Mouse (Mus musculus) lung, embryonic 14.5 days (tissue): ENCODE results near the gene Tango6. TPM values are rescaled to one million over a fixed set of nuclear protein-coding genes. Genes with fewer than 3 reads are reported as not detected.
A peak's percentile ranks its signal among the peaks of the same experiment; 100 is the strongest.

Source experiments
- ATAC-seq: fragments of 200-750 bp; cut with Nextera tagmentation; 2 replicates; pipeline ENCODE4 v1.8.0; 2017; ENCODE audit warnings: mild to moderate bottlenecking, moderate TSS enrichment, moderate library complexity; ENCODE audit not compliant: insufficient read depth
- DNase-seq: peaks from one replicate; pipeline ENCODE4 v3.0.0-alpha.2; 2015
- H3K27ac ChIP-seq: fragments of 300-500 bp; sonication (generic); 2 replicates; pipeline ENCODE4 v1.5.1; 2014; ENCODE audit warnings: low read depth, mild to moderate bottlenecking, moderate library complexity
- H3K27me3 ChIP-seq: fragments of 300-500 bp; sonication (generic); 2 replicates; pipeline ENCODE4 v1.6.1; 2014; ENCODE audit warnings: low read length, control low read depth; ENCODE audit not compliant: insufficient read depth
- H3K36me3 ChIP-seq: fragments of 300-500 bp; sonication (generic); 2 replicates; pipeline ENCODE4 v1.6.1; 2014; ENCODE audit warnings: control low read depth; ENCODE audit not compliant: insufficient read depth
- H3K4me1 ChIP-seq: fragments of 300-500 bp; sonication (generic); 2 replicates; pipeline ENCODE4 v1.6.1; 2014; ENCODE audit warnings: antibody characterized with exemption, control low read depth; ENCODE audit not compliant: insufficient read depth
- H3K4me2 ChIP-seq: fragments of 300-500 bp; sonication (generic); 2 replicates; pipeline ENCODE4 v1.6.1; 2014; ENCODE audit warnings: mild to moderate bottlenecking
- H3K4me3 ChIP-seq: fragments of 300-500 bp; sonication (generic); 2 replicates; pipeline ENCODE4 v1.5.1; 2014; ENCODE audit warnings: low read depth, low read length
- H3K9ac ChIP-seq: fragments of 300-500 bp; sonication (generic); 2 replicates; pipeline ENCODE4 v1.6.1; 2014
- H3K9me3 ChIP-seq: fragments of 300-500 bp; sonication (generic); 2 replicates; pipeline ENCODE4 v1.6.1; 2016; ENCODE audit warnings: low read depth, low read length, control low read depth
- CTCF ChIP-seq: IDR thresholded peaks from 2 replicates; pipeline ENCODE4 v1.5.1; 2016; ENCODE audit warnings: antibody characterized with exemption, low read depth
- WGBS: fragments of 180-500 bp; shearing (Covaris S2); extraction: QIAGEN DNeasy Blood & Tissue Kit; methylation state at CpG from one replicate; pipeline ENCODE4 v1.1.7; 2014; 5-methylcytosine and 5-hydroxymethylcytosine counted together
- polyA plus RNA-seq: library from polyadenylated mRNA; unstranded; fragments of >200 nt; fragmentation: Nextera tagmentation; extraction: Ambion mirVana; gene quantifications from 2 replicates; pipeline ENCODE4 v1.2.1, GENCODE M21; 2014

The Tango6 gene
- polyA plus RNA-seq, 1 experiment from 2014 or later, result 12.6 TPM

DNA sequence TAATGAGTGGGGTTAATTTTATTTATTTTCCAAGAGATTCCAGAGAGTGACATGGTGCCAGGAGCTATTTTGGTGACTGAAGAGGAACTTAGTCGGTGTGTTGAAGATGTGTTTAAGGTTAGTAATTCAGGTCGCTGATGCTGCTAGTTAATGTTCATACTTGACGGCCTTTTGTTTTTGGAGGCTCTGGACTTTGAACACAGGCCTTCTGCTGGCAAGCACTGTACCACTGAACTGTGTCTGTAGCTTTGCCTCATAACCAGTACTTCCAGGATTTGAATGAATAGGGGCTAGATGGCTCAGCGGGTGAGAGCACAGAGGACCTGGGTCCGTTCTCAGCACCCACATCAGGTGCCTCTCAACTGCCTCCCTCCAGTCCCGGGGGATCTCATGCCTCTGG lies 17.3 kb downstream of the Tango6 start:
- H3K4me2 ChIP-seq, result no peak overlapping the region
- H3K9ac ChIP-seq, result no peak overlapping the region
- peaks cover 55% of the 10 kb centered on the region for H3K36me3 ChIP-seq
- no peak for ATAC-seq
- DNase-seq, result no peak
- 94% methylated on average over 6 of the region's 6 CpGs for WGBS
- no peaks in the 10 kb centered on the region for H3K27me3 ChIP-seq
- no peak overlapping the region for H3K4me3 ChIP-seq
- no peak overlapping the region for H3K27ac ChIP-seq
- H3K4me1 ChIP-seq, result 0 out of 2 replicates have a peak, but pooled peaks cover 5% of the 10 kb centered on the region
- no peaks in the 10 kb centered on the region for H3K9me3 ChIP-seq
- no peak for TF ChIP-seq CTCF

DNA sequence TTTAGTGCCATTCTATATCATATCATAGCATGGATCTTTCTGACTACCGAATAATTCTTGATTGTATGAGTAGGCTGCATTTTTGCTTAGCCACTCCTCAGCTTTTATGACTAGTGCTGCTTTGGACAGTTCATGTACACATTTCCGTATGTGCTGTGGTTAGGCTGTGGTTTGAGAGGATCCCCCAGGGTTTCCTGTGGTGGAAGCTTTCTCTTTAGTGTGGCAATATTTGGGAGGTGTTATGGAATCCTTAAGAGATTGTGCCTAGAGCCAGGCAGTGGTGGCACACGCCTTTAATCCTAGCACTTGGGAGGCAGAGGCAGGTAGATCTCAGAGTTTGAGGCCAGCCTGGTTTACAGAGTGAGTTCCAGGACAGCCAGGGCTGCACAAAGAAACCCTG lies 18.5 kb downstream of the Tango6 start:
- H3K9me3 ChIP-seq, result no peaks in the 10 kb centered on the region
- no peak overlapping the region for H3K4me3 ChIP-seq
- no peak for DNase-seq
- peaks cover 55% of the 10 kb centered on the region for H3K36me3 ChIP-seq
- no peak overlapping the region for H3K27ac ChIP-seq
- WGBS, result 90% methylated on average over 3 of the region's 3 CpGs
- ATAC-seq, result no peak
- no peak overlapping the region for H3K4me2 ChIP-seq
- H3K4me1 ChIP-seq, result peaks cover 8% of the 10 kb centered on the region; the same call in 1 of the 2 replicates
- no peak for TF ChIP-seq CTCF
- no peak overlapping the region for H3K9ac ChIP-seq
- no peaks in the 10 kb centered on the region for H3K27me3 ChIP-seq

DNA sequence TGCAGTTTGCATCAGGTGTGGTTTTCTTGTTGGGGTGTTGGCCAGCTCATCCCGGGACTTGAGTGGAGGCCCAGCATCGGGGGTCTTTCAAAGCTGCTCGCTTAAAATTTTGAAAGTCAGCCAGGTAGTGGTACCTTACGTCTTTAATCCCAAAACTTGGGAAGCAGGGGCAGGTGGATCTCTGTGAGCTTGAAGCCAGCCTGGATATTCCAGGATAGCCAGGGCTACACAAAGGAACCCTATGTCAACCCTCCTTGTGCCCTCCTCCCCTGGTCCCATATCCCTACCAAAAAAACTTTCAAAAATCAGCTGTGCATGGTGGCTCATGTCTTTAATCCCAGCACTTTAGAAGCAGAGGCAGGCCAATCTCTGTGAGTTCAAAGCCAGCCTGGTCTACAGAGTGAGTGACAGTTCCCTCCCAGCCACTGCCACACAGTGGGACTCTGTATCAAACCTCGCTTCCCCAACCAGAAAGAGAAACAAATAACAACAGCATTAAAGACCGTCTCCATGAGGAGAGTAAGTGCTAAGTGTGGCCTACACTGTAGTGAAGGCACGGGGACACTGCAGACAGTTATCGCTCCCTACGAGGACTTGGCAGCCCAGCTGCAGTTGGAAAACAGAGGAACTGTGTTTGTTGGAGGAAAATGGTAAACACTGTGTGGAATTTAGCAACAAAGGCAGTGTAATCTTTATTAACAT lies 21.5 kb downstream of the Tango6 start:
- ATAC-seq, result peak; percentile 81
- Histone ChIP-seq H3K36me3 (peaks cover 30% of the 10 kb centered on the region), H3K27me3 (no peaks in the 10 kb centered on the region), H3K4me3 (no peak overlapping the region), H3K4me2 (0 out of 2 replicates have a peak overlapping the region, but pooled peaks have one; percentile 6), H3K27ac (peak overlapping the region; percentile 93), H3K4me1 (peaks cover 8% of the 10 kb centered on the region; the same call in 1 of the 2 replicates), H3K9me3 (no peaks in the 10 kb centered on the region), H3K9ac (no peak overlapping the region)
- DNase-seq, result no peak
- no peak for TF ChIP-seq CTCF
- 58% methylated on average over 9 of the region's 9 CpGs for WGBS

DNA sequence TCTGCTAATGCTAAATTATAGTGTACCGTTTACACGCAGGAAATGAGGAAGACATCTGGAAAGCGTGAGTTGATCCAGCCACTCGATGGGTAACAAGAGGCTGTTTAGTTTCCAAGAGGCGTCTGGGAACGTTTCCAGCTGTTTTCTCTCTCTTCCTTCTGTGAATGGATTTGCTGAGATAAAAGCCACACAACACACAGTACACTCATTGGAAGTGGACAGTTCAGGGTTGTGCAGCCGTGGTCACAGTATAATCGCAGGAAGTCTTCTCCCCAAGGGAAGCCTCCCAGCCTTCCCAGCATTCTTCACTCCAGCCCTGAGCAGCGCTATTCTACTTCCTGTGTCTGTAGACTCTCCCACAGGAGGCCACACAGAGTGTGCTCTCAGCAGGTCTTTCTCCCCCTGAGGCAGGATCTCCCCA lies 22.0 kb downstream of the Tango6 start:
- no peak for TF ChIP-seq CTCF
- DNase-seq (peak; percentile 99), ATAC-seq (peak; percentile 98)
- Histone ChIP-seq H3K27ac (peak overlapping the region; percentile 93), H3K4me1 (peaks cover 8% of the 10 kb centered on the region; the same call in 1 of the 2 replicates), H3K9ac (no peak overlapping the region), H3K9me3 (no peaks in the 10 kb centered on the region), H3K4me3 (no peak overlapping the region), H3K4me2 (no peak overlapping the region), H3K36me3 (peaks cover 25% of the 10 kb centered on the region), H3K27me3 (no peaks in the 10 kb centered on the region)
- WGBS, result 30% methylated on average over 9 of the region's 9 CpGs

DNA sequence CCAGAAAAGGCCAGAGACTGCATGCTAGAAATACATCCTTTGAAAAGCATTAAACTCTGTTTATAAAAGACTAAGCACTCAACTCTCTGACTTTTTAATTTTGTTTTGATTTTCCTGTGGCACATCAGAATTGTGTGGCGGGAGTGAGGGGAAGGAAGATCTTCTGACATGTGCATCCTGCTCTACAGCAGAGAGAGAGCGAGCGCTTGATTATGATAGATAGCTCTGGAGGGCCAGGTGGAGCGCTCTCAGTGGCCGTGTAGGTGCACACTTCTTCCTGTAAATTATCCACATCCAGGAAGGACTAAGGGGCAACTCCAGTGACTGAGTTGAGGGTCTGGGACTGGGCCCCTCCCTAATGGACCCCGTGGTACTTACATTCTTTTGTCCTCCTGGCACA lies 23.3 kb downstream of the Tango6 start:
- TF ChIP-seq CTCF, result no peak
- Histone ChIP-seq H3K27ac (peak overlapping the region; percentile 93), H3K4me1 (peaks cover 8% of the 10 kb centered on the region; the same call in 1 of the 2 replicates), H3K36me3 (peaks cover 15% of the 10 kb centered on the region; the same call in 1 of the 2 replicates), H3K4me3 (no peak overlapping the region), H3K9me3 (no peaks in the 10 kb centered on the region), H3K4me2 (no peak overlapping the region), H3K27me3 (no peaks in the 10 kb centered on the region), H3K9ac (no peak overlapping the region)
- ATAC-seq (no peak), DNase-seq (peak; percentile 41)
- WGBS, result 57% methylated on average over 6 of the region's 6 CpGs

DNA sequence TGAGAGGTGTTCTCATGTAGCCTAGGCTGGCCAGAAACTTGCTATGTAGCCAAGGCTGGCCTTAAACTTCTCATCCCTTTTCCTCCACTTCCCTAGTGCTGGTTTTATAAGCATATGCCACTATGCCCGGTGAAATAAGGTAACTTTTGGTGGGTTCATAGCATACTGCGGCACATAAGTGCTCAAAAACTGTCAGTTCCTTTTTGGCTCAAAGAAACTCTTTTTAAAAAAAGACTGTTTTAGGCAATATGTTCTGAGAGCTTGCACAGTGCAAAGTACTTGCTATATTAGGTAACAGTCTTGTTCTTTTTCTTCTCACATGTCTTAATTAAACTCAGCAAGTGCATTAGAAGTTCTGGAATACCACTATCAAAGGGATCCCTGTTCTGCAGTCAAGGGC lies 27.1 kb downstream of the Tango6 start:
- WGBS, result 82% methylated on average over 2 of the region's 2 CpGs
- ATAC-seq (no peak), DNase-seq (no peak)
- H3K27ac ChIP-seq, result no peak overlapping the region
- H3K4me1 ChIP-seq, result peaks cover 3% of the 10 kb centered on the region; the same call in 1 of the 2 replicates
- no peak overlapping the region for H3K4me2 ChIP-seq
- no peak for TF ChIP-seq CTCF
- H3K9me3 ChIP-seq, result no peaks in the 10 kb centered on the region
- no peak overlapping the region for H3K4me3 ChIP-seq
- H3K36me3 ChIP-seq, result peaks cover 10% of the 10 kb centered on the region; the same call in 1 of the 2 replicates
- no peaks in the 10 kb centered on the region for H3K27me3 ChIP-seq
- no peak overlapping the region for H3K9ac ChIP-seq

DNA sequence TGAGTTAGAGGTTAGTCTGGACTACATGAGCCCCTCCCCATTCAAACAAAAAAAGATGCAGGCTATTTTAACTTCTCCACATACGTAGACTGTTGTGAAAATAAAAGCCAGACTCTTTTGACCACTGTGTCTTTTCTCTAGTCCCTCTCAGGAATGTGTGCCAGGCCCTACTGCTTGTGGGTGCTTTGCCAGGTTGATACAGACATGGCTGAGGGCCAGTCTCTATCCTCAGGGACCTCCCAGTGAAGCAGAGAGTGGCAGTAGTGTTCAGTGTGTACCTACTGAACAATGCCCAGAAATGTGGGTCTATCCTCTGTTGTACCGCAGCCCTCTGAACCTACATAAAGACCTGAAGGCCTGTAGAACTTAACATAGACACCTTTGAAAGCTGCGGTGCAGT lies 29.6 kb downstream of the Tango6 start:
- H3K4me3 ChIP-seq, result no peak overlapping the region
- no peak for TF ChIP-seq CTCF
- no peaks in the 10 kb centered on the region for H3K9me3 ChIP-seq
- no peaks in the 10 kb centered on the region for H3K4me1 ChIP-seq
- no peak overlapping the region for H3K4me2 ChIP-seq
- DNase-seq, result no peak
- H3K27me3 ChIP-seq, result no peaks in the 10 kb centered on the region
- no peak for ATAC-seq
- H3K9ac ChIP-seq, result no peak overlapping the region
- peak overlapping the region; percentile 36; the same call in 1 of the 2 replicates for H3K27ac ChIP-seq
- WGBS, result 89% methylated on average over 3 of the region's 3 CpGs
- H3K36me3 ChIP-seq, result peaks cover 14% of the 10 kb centered on the region; the same call in 1 of the 2 replicates
